Comparison of ENCODE assay signal across 9 mouse cellular contexts in genomic region chr3:103374028-103374427, GRCm38 (mm10).
DNase-seq lines count a peak whose midpoint lies in the region; ATAC-seq and TF ChIP-seq lines count a peak whose summit lies in the region.
"Had no signal": no experiment of that assay in that cellular context is flagged by ENCODE, and none has a peak within 500 bp of the region (broad histone marks: within the 10 kb centered on the region; RNA-seq: fewer than 3 reads in every experiment).

No protein-coding gene starts in this region.

- H3K4me1 ChIP-seq in testis, adult 2 months (ENCODE audit: control insufficient read depth, insufficient read depth, low read length): no peaks in the 10 kb centered on the region
- H3K4me1 ChIP-seq in liver, embryonic 11.5 days (replicated peaks; ENCODE audit: control insufficient read depth, insufficient read depth, low read length): peaks cover 8% of the 10 kb centered on the region; the same call in 1 of the 2 replicates
- no peaks in the 10 kb centered on the region for H3K4me1 ChIP-seq in neural tube, embryonic 15.5 days

- no peak overlapping the region for H3K4me3 ChIP-seq in testis, adult 2 months (ENCODE audit: control insufficient read depth, low read depth, low read length)
- H3K4me3 ChIP-seq in liver, embryonic 11.5 days (ENCODE audit: low read depth, low read length): no peak overlapping the region
- H3K4me3 ChIP-seq in neural tube, embryonic 15.5 days (replicated peaks): no peak overlapping the region
- H3K4me3 ChIP-seq: neural tube, embryonic 12.5 days had no signal

- no peaks in the 10 kb centered on the region for H3K27me3 ChIP-seq in testis, adult 2 months (ENCODE audit: control insufficient read depth, insufficient read depth, low read length)
- H3K27me3 ChIP-seq in liver, embryonic 11.5 days (replicated peaks; ENCODE audit: control insufficient read depth, insufficient read depth, low read length): no peaks in the 10 kb centered on the region
- H3K27me3 ChIP-seq in neural tube, embryonic 15.5 days (replicated peaks): no peaks in the 10 kb centered on the region
- H3K27me3 ChIP-seq: neural tube, embryonic 12.5 days had no signal

- no peaks in the 10 kb centered on the region for H3K9me3 ChIP-seq in liver, embryonic 11.5 days (ENCODE audit: control insufficient read depth, low read length)
- no peaks in the 10 kb centered on the region for H3K9me3 ChIP-seq in neural tube, embryonic 15.5 days (replicated peaks)
- H3K9me3 ChIP-seq: neural tube, embryonic 12.5 days had no signal

- peak; percentile 53 for ATAC-seq in common myeloid progenitor, adult 5-6 weeks (replicated peaks; ENCODE audit: low read depth, poor library complexity, severe bottlenecking)
- peak; percentile 55 for ATAC-seq in liver, embryonic 11.5 days (replicated peaks; ENCODE audit: low FRiP score)
- ATAC-seq in neural tube, embryonic 15.5 days (ENCODE audit: low FRiP score): 0 out of 2 replicates have a peak, but pooled peaks have one; percentile 31

- H3K4me2 ChIP-seq in liver, embryonic 11.5 days: no peak overlapping the region
- no peak overlapping the region for H3K4me2 ChIP-seq in neural tube, embryonic 15.5 days
- H3K4me2 ChIP-seq: neural tube, embryonic 12.5 days had no signal

- DNase-seq in testis, postnatal 14 days (ENCODE audit: low spot score): no peak
- peak; percentile 61 to 89 for DNase-seq in adrenal gland, adult (ENCODE audit: inconsistent age in 2 of 2, low spot score in 1 of 2)
- peak; percentile 57 for DNase-seq in heart, postnatal 4 days
- DNase-seq in liver, embryonic 11.5 days (ENCODE audit: low spot score): no peak
- peak; percentile 84 for DNase-seq in thymus, postnatal 4 days

- H3K9ac ChIP-seq in liver, embryonic 11.5 days (ENCODE audit: low read depth, low read length): no peak overlapping the region
- no peak overlapping the region for H3K9ac ChIP-seq in neural tube, embryonic 15.5 days (replicated peaks)
- H3K9ac ChIP-seq: neural tube, embryonic 12.5 days had no signal

- H3K36me3 ChIP-seq in testis, adult 2 months (ENCODE audit: control insufficient read depth, insufficient read depth, low read length): no peaks in the 10 kb centered on the region
- H3K36me3 ChIP-seq in liver, embryonic 11.5 days (ENCODE audit: control insufficient read depth, insufficient read depth, low read length): no peaks in the 10 kb centered on the region
- no peaks in the 10 kb centered on the region for H3K36me3 ChIP-seq in neural tube, embryonic 15.5 days
- H3K36me3 ChIP-seq: neural tube, embryonic 12.5 days had no signal

- H3K27ac ChIP-seq in testis, adult 2 months (ENCODE audit: control insufficient read depth, insufficient read depth, low read depth, low read length): no peak overlapping the region
- no peak overlapping the region for H3K27ac ChIP-seq in liver, embryonic 11.5 days (ENCODE audit: low read depth, low read length)
- H3K27ac ChIP-seq in neural tube, embryonic 15.5 days (replicated peaks): no peak overlapping the region
- H3K27ac ChIP-seq: neural tube, embryonic 12.5 days had no signal

- TF ChIP-seq CTCF in testis, adult 2 months (IDR thresholded peaks at IDR 0.05; ENCODE audit: control insufficient read depth, insufficient read depth, insufficient replicate concordance, low read depth, low read length): peak; percentile 71; the same call in 1 of the 2 replicates

- no peak for TF ChIP-seq POLR2A in testis, adult 2 months (IDR thresholded peaks at IDR 0.05; ENCODE audit: control insufficient read depth, low read depth, low read length)

- WGBS in liver, embryonic 11.5 days: 25% methylated on average over 8 of the region's 8 CpGs
- 37% methylated on average over 8 of the region's 8 CpGs for WGBS in neural tube, embryonic 15.5 days

Comparison
In these comparisons a context has a peak if more than half of its experiments do, and no peak if none do; other contexts are left out.
1. DNase-seq: peak in adrenal gland, adult (2 of 2), heart, postnatal 4 days (single experiment) and thymus, postnatal 4 days (single experiment); none in testis, postnatal 14 days (single experiment) and liver, embryonic 11.5 days (single experiment).
2. Peak in every context shown above with its lines, with median percentiles within 50 percentile points of each other: ATAC-seq.